Mouse (Mus musculus) CH12.LX (cell line): ENCODE measurements around the gene Tespa1.

ENCODE experiments used
- CTCF ChIP-seq, 2 experiments: IDR thresholded peaks in 1 of 2; conservative IDR thresholded peaks in 1 of 2; 2 replicates each; pipeline ENCODE4 v1.5.1; 2011 to 2012; ENCODE audit warnings: low read depth in 2 of 2, low read length in 2 of 2, improper control_type of control experiment in 1 of 2, inconsistent platforms in 1 of 2, mild to moderate bottlenecking in 1 of 2, moderate library complexity in 1 of 2
- EP300 ChIP-seq: IDR thresholded peaks from 2 replicates; pipeline ENCODE4 v1.6.1; 2011; ENCODE audit warnings: low read length, improper control_type of control experiment
- ETS1 ChIP-seq: conservative IDR thresholded peaks from 2 replicates; pipeline ENCODE4 v1.6.1; 2012; ENCODE audit warnings: low read depth, mild to moderate bottlenecking, inconsistent platforms, low read length, improper control_type of control experiment, moderate library complexity
- MAZ ChIP-seq: IDR thresholded peaks from 2 replicates; pipeline ENCODE4 v1.6.1; 2012; ENCODE audit warnings: low read depth, mild to moderate bottlenecking, inconsistent platforms, low read length, improper control_type of control experiment, moderate library complexity
- POLR2A ChIP-seq: IDR thresholded peaks from 2 replicates; pipeline ENCODE4 v1.6.1; 2011; ENCODE audit warnings: low read depth, mild to moderate bottlenecking, improper control_type of control experiment, low read length
- SIN3A ChIP-seq: IDR thresholded peaks from 2 replicates; pipeline ENCODE4 v1.6.1; 2012; ENCODE audit warnings: low read length, improper control_type of control experiment, inconsistent platforms
- SMC3 ChIP-seq: IDR thresholded peaks from 2 replicates; pipeline ENCODE4 v1.6.1; 2011; ENCODE audit warnings: low read depth, low read length, improper control_type of control experiment
- USF2 ChIP-seq: conservative IDR thresholded peaks from 2 replicates; pipeline ENCODE4 v1.6.1; 2011; ENCODE audit warnings: low read depth, low read length, improper control_type of control experiment
- ZNF384 ChIP-seq: IDR thresholded peaks from 2 replicates; pipeline ENCODE4 v1.6.1; 2012; ENCODE audit warnings: low read depth, low read length, improper control_type of control experiment, inconsistent platforms

- TF ChIP-seq USF2 (no peak), SMC3 (no peak), EP300 (no peak), POLR2A (no peak), MAZ (no peak), ETS1 (no peak), ZNF384 (no peak), SIN3A (no peak), CTCF (conservative IDR thresholded peaks at IDR 0.05 in 1 of 2, IDR thresholded peaks at IDR 0.05 in 1 of 2; ENCODE audit: low read depth in 2 of 2, low read length in 2 of 2) (no peak)
Measured at GRCm38 (mm10) chr10:130364766-130365165, 42.1 kb downstream of the Tespa1 start.
